Mouse (Mus musculus) kidney, postnatal 0 days (tissue): ENCODE measurements at regions not wholly inside any gene's neighbourhood (a gene's known extent, or its start where the extent isn't known, plus 50 kb on each side); places are given as distances from the start of the nearest gene placed in this dataset.

ENCODE experiments used
- ATAC-seq: fragments of 200-750 bp; cut with Nextera tagmentation; replicated peaks from 2 replicates; pipeline ENCODE4 v1.8.0; 2017; ENCODE audit warnings: low read depth, moderate number of reproducible peaks, moderate TSS enrichment, moderate library complexity; ENCODE audit not compliant: low FRiP score
- DNase-seq: peaks from one replicate; pipeline ENCODE4 v3.0.0-alpha.2; 2016; ENCODE audit warnings: low spot score
- H3K27ac ChIP-seq: fragments of 300-500 bp; sonication (generic); 2 replicates; pipeline ENCODE4 v1.5.1; 2014; ENCODE audit warnings: mild to moderate bottlenecking
- H3K27me3 ChIP-seq: fragments of 300-500 bp; sonication (generic); 2 replicates; pipeline ENCODE4 v1.6.1; 2014; ENCODE audit warnings: low read length, mixed read lengths; ENCODE audit not compliant: insufficient read depth
- H3K36me3 ChIP-seq: fragments of 300-500 bp; sonication (generic); 2 replicates; pipeline ENCODE4 v1.6.1; 2014; ENCODE audit warnings: low read length, mixed read lengths; ENCODE audit not compliant: insufficient read depth
- H3K4me1 ChIP-seq: fragments of 300-500 bp; sonication (generic); replicated peaks from 2 replicates; pipeline ENCODE4 v1.6.1; 2014; ENCODE audit warnings: antibody characterized with exemption, low read length, mixed read lengths; ENCODE audit not compliant: insufficient read depth
- H3K4me2 ChIP-seq: fragments of 300-500 bp; sonication (generic); 2 replicates; pipeline ENCODE4 v1.6.1; 2014; ENCODE audit warnings: mild to moderate bottlenecking, low read length, moderate library complexity, mixed read lengths
- H3K4me3 ChIP-seq: fragments of 300-500 bp; sonication (generic); replicated peaks from 2 replicates; pipeline ENCODE4 v1.5.1; 2014; ENCODE audit warnings: low read depth, low read length
- H3K9ac ChIP-seq: fragments of 300-500 bp; sonication (generic); 2 replicates; pipeline ENCODE4 v1.6.1; 2014; ENCODE audit warnings: low read depth, low read length
- H3K9me3 ChIP-seq: fragments of 300-500 bp; sonication (generic); replicated peaks from 2 replicates; pipeline ENCODE4 v1.6.1; 2016; ENCODE audit warnings: low read length, inconsistent platforms, mixed read lengths
- CTCF ChIP-seq: IDR thresholded peaks from 2 replicates; pipeline ENCODE4 v1.5.1; 2016; ENCODE audit warnings: antibody characterized with exemption, low read depth, mild to moderate bottlenecking, moderate library complexity
- WGBS: fragments of 180-500 bp; shearing (Covaris S2); extraction: QIAGEN DNeasy Blood & Tissue Kit; methylation state at CpG from one replicate; pipeline ENCODE4 v1.1.7; 2014; 5-methylcytosine and 5-hydroxymethylcytosine counted together

- H3K4me1 ChIP-seq, result no peaks in the 10 kb centered on the region
- no peak overlapping the region for H3K4me2 ChIP-seq
- no peak overlapping the region for H3K27ac ChIP-seq
- no peak for TF ChIP-seq CTCF
- H3K9ac ChIP-seq, result no peak overlapping the region
- no peak for ATAC-seq
- H3K9me3 ChIP-seq, result no peaks in the 10 kb centered on the region
- H3K36me3 ChIP-seq, result no peaks in the 10 kb centered on the region
- 72% methylated on average over 5 of the region's 5 CpGs for WGBS
- H3K4me3 ChIP-seq, result no peak overlapping the region
- DNase-seq, result no peak
- no peaks in the 10 kb centered on the region for H3K27me3 ChIP-seq
Measured at GRCm38 (mm10) chr9:49175586-49176286, 74.6 kb upstream of the Gm4894 start.

GRCm38 (mm10) chr9:49178561-49178960, 71.8 kb upstream of the Gm4894 start:
- Histone ChIP-seq H3K4me2 (no peak overlapping the region), H3K9ac (no peak overlapping the region), H3K9me3 (no peaks in the 10 kb centered on the region), H3K4me3 (no peak overlapping the region), H3K36me3 (no peaks in the 10 kb centered on the region), H3K27ac (no peak overlapping the region), H3K4me1 (no peaks in the 10 kb centered on the region), H3K27me3 (no peaks in the 10 kb centered on the region)
- WGBS, result 84% methylated on average over 6 of the region's 6 CpGs
- DNase-seq, result no peak
- no peak for ATAC-seq
- TF ChIP-seq CTCF, result no peak

- no peak overlapping the region for H3K9ac ChIP-seq
- H3K27me3 ChIP-seq, result no peaks in the 10 kb centered on the region
- no peak overlapping the region for H3K4me2 ChIP-seq
- no peak overlapping the region for H3K27ac ChIP-seq
- no peak for ATAC-seq
- no peak for DNase-seq
- no peaks in the 10 kb centered on the region for H3K9me3 ChIP-seq
- no peak overlapping the region for H3K4me3 ChIP-seq
- no peaks in the 10 kb centered on the region for H3K4me1 ChIP-seq
- 85% methylated on average over 3 of the region's 3 CpGs for WGBS
- H3K36me3 ChIP-seq, result no peaks in the 10 kb centered on the region
- no peak for TF ChIP-seq CTCF
Measured at GRCm38 (mm10) chr9:49184786-49185185, 65.5 kb upstream of the Gm4894 start.

GRCm38 (mm10) chr9:49189426-49189825, 60.9 kb upstream of the Gm4894 start:
- no peak for DNase-seq
- no peak for ATAC-seq
- no peak overlapping the region for H3K4me2 ChIP-seq
- H3K27ac ChIP-seq, result no peak overlapping the region
- no peaks in the 10 kb centered on the region for H3K4me1 ChIP-seq
- no peaks in the 10 kb centered on the region for H3K36me3 ChIP-seq
- 64% methylated on average over 2 of the region's 2 CpGs for WGBS
- no peak overlapping the region for H3K4me3 ChIP-seq
- no peak for TF ChIP-seq CTCF
- no peak overlapping the region for H3K9ac ChIP-seq
- H3K9me3 ChIP-seq, result no peaks in the 10 kb centered on the region
- H3K27me3 ChIP-seq, result no peaks in the 10 kb centered on the region

- Histone ChIP-seq H3K9ac (no peak overlapping the region), H3K4me2 (no peak overlapping the region), H3K4me3 (no peak overlapping the region), H3K36me3 (no peaks in the 10 kb centered on the region), H3K9me3 (no peaks in the 10 kb centered on the region), H3K27me3 (no peaks in the 10 kb centered on the region), H3K4me1 (no peaks in the 10 kb centered on the region), H3K27ac (no peak overlapping the region)
- no peak for ATAC-seq
- DNase-seq, result peak; percentile 16
- WGBS, result 61% methylated on average over 4 of the region's 4 CpGs
- TF ChIP-seq CTCF, result no peak
Measured at GRCm38 (mm10) chr9:49192776-49193175, 57.6 kb upstream of the Gm4894 start.
